Mouse (Mus musculus): Measurements from ENCODE around the gene Mical2. TPM values are rescaled to one million over a fixed set of nuclear protein-coding genes. Genes with fewer than 3 reads are reported as not detected.
A peak's percentile ranks its signal among the peaks of the same experiment; 100 is the strongest.

Gene Mical2
- total and polyA plus RNA-seq, 2 experiments from 2014 or later, result 18.3 to 28.6 TPM

GRCm38 (mm10) chr7:112186871-112187270 is 38.8 kb upstream of the Mical2 start:
- Histone ChIP-seq H3K9me3 (ENCODE audit: low read length) (no peaks in the 10 kb centered on the region), H3K9ac (no peak overlapping the region), H3K27ac (ENCODE audit: low read depth, low read length) (no peak overlapping the region), H3K4me2 (ENCODE audit: low read depth) (no peak overlapping the region), H3K4me3 (ENCODE audit: low read depth, low read length) (no peak overlapping the region), H3K27me3 (ENCODE audit: insufficient read depth, low read length) (no peaks in the 10 kb centered on the region), H3K4me1 (ENCODE audit: insufficient read depth) (no peaks in the 10 kb centered on the region), H3K36me3 (ENCODE audit: insufficient read depth) (no peaks in the 10 kb centered on the region)
- no peak for TF ChIP-seq CTCF (IDR thresholded peaks at IDR 0.05; ENCODE audit: low read depth)
- ATAC-seq, result no peak
- WGBS, result 95% methylated on average over 7 of the region's 7 CpGs
- no peak for DNase-seq

- H3K4me2 ChIP-seq (ENCODE audit: low read depth), result no peak overlapping the region
- no peaks in the 10 kb centered on the region for H3K4me1 ChIP-seq (ENCODE audit: insufficient read depth)
- DNase-seq (no peak), ATAC-seq (no peak)
- TF ChIP-seq CTCF (IDR thresholded peaks at IDR 0.05; ENCODE audit: low read depth), result no peak
- H3K27me3 ChIP-seq (ENCODE audit: insufficient read depth, low read length), result no peaks in the 10 kb centered on the region
- H3K27ac ChIP-seq (ENCODE audit: low read depth, low read length), result no peak overlapping the region
- no peaks in the 10 kb centered on the region for H3K9me3 ChIP-seq (ENCODE audit: low read length)
- no peak overlapping the region for H3K4me3 ChIP-seq (ENCODE audit: low read depth, low read length)
- no peaks in the 10 kb centered on the region for H3K36me3 ChIP-seq (ENCODE audit: insufficient read depth)
- WGBS, result 81% methylated on average over 13 of the region's 13 CpGs
- no peak overlapping the region for H3K9ac ChIP-seq
These were observed 37.9 kb upstream of the Mical2 start for GRCm38 (mm10) chr7:112187536-112188459.

- H3K27me3 ChIP-seq (ENCODE audit: insufficient read depth, low read length), result no peaks in the 10 kb centered on the region
- no peak overlapping the region for H3K9ac ChIP-seq
- no peak for TF ChIP-seq CTCF (IDR thresholded peaks at IDR 0.05; ENCODE audit: low read depth)
- WGBS, result 80% methylated on average over 4 of the region's 4 CpGs
- H3K36me3 ChIP-seq (ENCODE audit: insufficient read depth), result no peaks in the 10 kb centered on the region
- H3K4me1 ChIP-seq (ENCODE audit: insufficient read depth), result no peaks in the 10 kb centered on the region
- no peak overlapping the region for H3K27ac ChIP-seq (ENCODE audit: low read depth, low read length)
- no peak overlapping the region for H3K4me2 ChIP-seq (ENCODE audit: low read depth)
- no peak overlapping the region for H3K4me3 ChIP-seq (ENCODE audit: low read depth, low read length)
- ATAC-seq, result no peak; the same call in none of the 2 replicates
- no peak for DNase-seq
- no peaks in the 10 kb centered on the region for H3K9me3 ChIP-seq (ENCODE audit: low read length)
These were observed 33.4 kb upstream of the Mical2 start for GRCm38 (mm10) chr7:112192237-112192636.

- no peak overlapping the region for H3K4me3 ChIP-seq (ENCODE audit: low read depth, low read length)
- no peak for DNase-seq
- TF ChIP-seq CTCF (IDR thresholded peaks at IDR 0.05; ENCODE audit: low read depth), result no peak
- no peaks in the 10 kb centered on the region for H3K9me3 ChIP-seq (ENCODE audit: low read length)
- H3K36me3 ChIP-seq (ENCODE audit: insufficient read depth), result no peaks in the 10 kb centered on the region
- 90% methylated on average over 5 of the region's 5 CpGs for WGBS
- H3K9ac ChIP-seq, result no peak overlapping the region
- H3K27ac ChIP-seq (ENCODE audit: low read depth, low read length), result no peak overlapping the region
- ATAC-seq, result no peak
- no peak overlapping the region for H3K4me2 ChIP-seq (ENCODE audit: low read depth)
- no peaks in the 10 kb centered on the region for H3K27me3 ChIP-seq (ENCODE audit: insufficient read depth, low read length)
- H3K4me1 ChIP-seq (ENCODE audit: insufficient read depth), result no peaks in the 10 kb centered on the region
These were observed 32.9 kb upstream of the Mical2 start for GRCm38 (mm10) chr7:112192778-112193177.

GRCm38 (mm10) chr7:112194286-112194685 is 31.4 kb upstream of the Mical2 start:
- no peak overlapping the region for H3K9ac ChIP-seq
- H3K27ac ChIP-seq (ENCODE audit: low read depth, low read length), result no peak overlapping the region
- no peak for TF ChIP-seq CTCF (IDR thresholded peaks at IDR 0.05; ENCODE audit: low read depth)
- 87% methylated on average over 5 of the region's 5 CpGs for WGBS
- no peaks in the 10 kb centered on the region for H3K36me3 ChIP-seq (ENCODE audit: insufficient read depth)
- no peak for DNase-seq
- H3K4me3 ChIP-seq (ENCODE audit: low read depth, low read length), result no peak overlapping the region
- H3K4me2 ChIP-seq (ENCODE audit: low read depth), result no peak overlapping the region
- H3K27me3 ChIP-seq (ENCODE audit: insufficient read depth, low read length), result no peaks in the 10 kb centered on the region
- no peak for ATAC-seq
- H3K9me3 ChIP-seq (ENCODE audit: low read length), result no peaks in the 10 kb centered on the region
- H3K4me1 ChIP-seq (ENCODE audit: insufficient read depth), result no peaks in the 10 kb centered on the region

- 79% methylated on average over 8 of the region's 8 CpGs for WGBS
- no peak overlapping the region for H3K4me2 ChIP-seq (ENCODE audit: low read depth)
- no peaks in the 10 kb centered on the region for H3K36me3 ChIP-seq (ENCODE audit: insufficient read depth)
- H3K9ac ChIP-seq, result no peak overlapping the region
- H3K27ac ChIP-seq (ENCODE audit: low read depth, low read length), result no peak overlapping the region
- no peaks in the 10 kb centered on the region for H3K4me1 ChIP-seq (ENCODE audit: insufficient read depth)
- ATAC-seq (no peak), DNase-seq (no peak)
- no peaks in the 10 kb centered on the region for H3K9me3 ChIP-seq (ENCODE audit: low read length)
- TF ChIP-seq CTCF (IDR thresholded peaks at IDR 0.05; ENCODE audit: low read depth), result no peak
- H3K27me3 ChIP-seq (ENCODE audit: insufficient read depth, low read length), result no peaks in the 10 kb centered on the region
- H3K4me3 ChIP-seq (ENCODE audit: low read depth, low read length), result no peak overlapping the region
These were observed 28.2 kb upstream of the Mical2 start for GRCm38 (mm10) chr7:112197461-112197860.

GRCm38 (mm10) chr7:112199343-112199742 is 26.3 kb upstream of the Mical2 start:
- 39% methylated on average over 3 of the region's 3 CpGs for WGBS
- Histone ChIP-seq H3K4me3 (ENCODE audit: low read depth, low read length) (no peak overlapping the region), H3K4me2 (ENCODE audit: low read depth) (no peak overlapping the region), H3K27ac (ENCODE audit: low read depth, low read length) (no peak overlapping the region), H3K27me3 (ENCODE audit: insufficient read depth, low read length) (no peaks in the 10 kb centered on the region), H3K9ac (no peak overlapping the region), H3K9me3 (ENCODE audit: low read length) (no peaks in the 10 kb centered on the region), H3K36me3 (ENCODE audit: insufficient read depth) (no peaks in the 10 kb centered on the region), H3K4me1 (ENCODE audit: insufficient read depth) (no peaks in the 10 kb centered on the region)
- ATAC-seq, result peak; percentile 59; the same call in 1 of the 2 replicates
- no peak for DNase-seq
- no peak for TF ChIP-seq CTCF (IDR thresholded peaks at IDR 0.05; ENCODE audit: low read depth)
